Mouse (Mus musculus): Measurements from ENCODE around the gene Nnmt.

Nnmt gene

GRCm38 (mm10) chr9:48558637-48559036 lies 46.3 kb downstream of the Nnmt start:
- no peak for DNase-seq (ENCODE audit: low read depth, low spot score)

- DNase-seq (ENCODE audit: low read depth, low spot score), result no peak
Observed at GRCm38 (mm10) chr9:48549056-48549455, 55.9 kb downstream of the Nnmt start.

- DNase-seq (ENCODE audit: low read depth, low spot score), result no peak
Observed at GRCm38 (mm10) chr9:48547233-48547632, 57.7 kb downstream of the Nnmt start.
